Mouse (Mus musculus) neural tube, embryonic 13.5 days (tissue): ENCODE measurements around the gene Runx1. TPM values are rescaled to one million over a fixed set of nuclear protein-coding genes. Genes with fewer than 3 reads are reported as not detected.

Experiments
- ATAC-seq: fragments of 200-750 bp; cut with Nextera tagmentation; 2 replicates; pipeline ENCODE4 v1.8.0; 2017; ENCODE audit warnings: low read depth, mild to moderate bottlenecking, moderate TSS enrichment, moderate library complexity
- H3K27ac ChIP-seq: fragments of 300-500 bp; sonication (generic); replicated peaks from 2 replicates; pipeline ENCODE4 v1.5.1; 2015; ENCODE audit warnings: moderate library complexity, mild to moderate bottlenecking, inconsistent platforms
- H3K27me3 ChIP-seq: fragments of 300-500 bp; sonication (generic); 2 replicates; pipeline ENCODE4 v1.6.1; 2015; ENCODE audit warnings: mild to moderate bottlenecking, inconsistent platforms
- H3K36me3 ChIP-seq: fragments of 300-500 bp; sonication (generic); 2 replicates; pipeline ENCODE4 v1.6.1; 2015; ENCODE audit warnings: mild to moderate bottlenecking, inconsistent platforms
- H3K4me1 ChIP-seq: fragments of 300-500 bp; sonication (generic); replicated peaks from 2 replicates; pipeline ENCODE4 v1.6.1; 2015; ENCODE audit warnings: inconsistent platforms
- H3K4me2 ChIP-seq: fragments of 300-500 bp; sonication (generic); 2 replicates; pipeline ENCODE4 v1.6.1; 2015; ENCODE audit warnings: inconsistent platforms, mild to moderate bottlenecking, moderate library complexity
- H3K4me3 ChIP-seq: fragments of 300-500 bp; sonication (generic); 2 replicates; pipeline ENCODE4 v1.5.1; 2015; ENCODE audit warnings: mild to moderate bottlenecking, inconsistent platforms
- H3K9ac ChIP-seq: fragments of 300-500 bp; sonication (generic); 2 replicates; pipeline ENCODE4 v1.6.1; 2015; ENCODE audit warnings: moderate library complexity, mild to moderate bottlenecking, inconsistent platforms
- H3K9me3 ChIP-seq: fragments of 300-500 bp; sonication (generic); 2 replicates; pipeline ENCODE4 v1.6.1; 2016; ENCODE audit warnings: inconsistent platforms
- WGBS: fragments of 180-500 bp; shearing (Covaris S2); methylation state at CpG from one replicate; pipeline ENCODE4 v1.1.7; 2015; 5-methylcytosine and 5-hydroxymethylcytosine counted together
- polyA plus RNA-seq: library from polyadenylated mRNA; unstranded; fragments of >200 nt; fragmentation: Nextera tagmentation; extraction: Ambion mirVana; gene quantifications from 2 replicates; pipeline ENCODE4 v1.2.1, GENCODE M21; 2015

Gene Runx1
- polyA plus RNA-seq, 1 experiment from 2014 or later = 10.3 TPM

DNA sequence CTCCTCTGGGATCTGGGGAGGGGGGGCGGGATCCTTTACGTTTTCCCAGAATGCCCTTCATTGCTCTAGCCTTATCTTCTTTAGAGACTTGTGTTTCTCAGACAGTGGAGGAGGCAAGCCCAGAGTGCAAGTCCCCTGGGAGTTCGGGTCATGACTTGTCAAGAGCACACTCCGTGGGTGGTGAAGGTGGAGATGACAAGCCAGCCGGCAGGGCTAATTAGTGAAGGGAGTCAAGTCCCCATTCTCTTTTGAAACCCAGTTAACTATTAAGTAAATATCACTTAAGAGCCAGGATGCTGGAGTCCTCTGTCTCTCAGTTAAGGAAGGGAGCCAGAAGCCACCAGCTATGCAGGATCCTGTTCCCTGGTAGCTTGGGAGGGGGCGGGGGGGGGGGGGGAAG is 194.3 kb downstream of the Runx1 start:
- no peaks in the 10 kb centered on the region for H3K9me3 ChIP-seq
- 27% methylated on average over 6 of the region's 6 CpGs for WGBS
- peaks cover 14% of the 10 kb centered on the region for H3K4me1 ChIP-seq
- H3K9ac ChIP-seq = no peak overlapping the region
- no peak for ATAC-seq
- no peak overlapping the region for H3K27ac ChIP-seq
- H3K4me3 ChIP-seq = no peak overlapping the region
- H3K4me2 ChIP-seq = no peak overlapping the region
- no peaks in the 10 kb centered on the region for H3K36me3 ChIP-seq
- H3K27me3 ChIP-seq = no peaks in the 10 kb centered on the region; the same call in 1 of the 2 replicates

DNA sequence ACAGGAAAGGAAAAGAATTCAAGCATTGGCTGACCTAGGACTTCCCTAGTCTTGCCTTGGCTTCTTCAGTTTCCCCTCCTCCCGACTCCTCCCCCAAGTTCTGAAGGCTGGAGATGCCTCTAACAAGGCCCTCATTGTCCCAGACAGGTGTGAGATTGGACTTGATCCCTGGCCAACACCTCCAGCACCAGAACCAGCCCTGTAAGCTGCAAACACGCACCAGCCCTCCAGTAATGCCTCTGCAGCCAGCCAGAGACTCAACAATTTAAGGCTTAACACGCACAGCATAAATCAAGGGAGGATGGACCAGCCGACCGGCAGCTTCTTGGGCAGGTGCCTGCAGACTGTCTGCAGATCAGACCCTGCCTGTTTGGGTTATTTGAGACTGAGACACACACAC is 195.0 kb downstream of the Runx1 start:
- 66% methylated on average over 5 of the region's 5 CpGs for whole genome bisulfite sequencing

DNA sequence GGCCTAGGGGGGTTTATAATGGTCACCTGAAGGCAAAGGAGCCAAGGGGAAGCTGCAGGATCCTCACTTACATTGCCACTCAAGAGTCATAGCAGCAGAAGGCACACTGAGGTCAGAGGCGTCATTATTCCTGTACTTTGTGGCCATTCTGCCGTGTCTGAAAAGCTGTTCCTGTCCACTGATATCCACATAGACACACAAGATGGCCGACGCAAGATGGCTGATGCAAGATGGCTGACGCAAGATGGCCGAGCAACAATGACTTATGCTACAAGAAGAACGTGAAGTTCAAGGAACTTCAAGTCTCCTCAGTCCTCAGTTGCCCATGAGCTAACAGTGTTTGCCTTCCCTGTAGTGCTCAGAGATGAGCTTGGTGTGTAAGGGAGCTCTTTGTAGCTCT is 196.1 kb downstream of the Runx1 start:
- Histone ChIP-seq H3K9me3 (no peaks in the 10 kb centered on the region), H3K36me3 (no peaks in the 10 kb centered on the region), H3K9ac (no peak overlapping the region), H3K27me3 (no peaks in the 10 kb centered on the region; the same call in 1 of the 2 replicates), H3K4me2 (no peak overlapping the region), H3K4me1 (peaks cover 14% of the 10 kb centered on the region), H3K27ac (no peak overlapping the region), H3K4me3 (no peak overlapping the region)
- 97% methylated on average over 7 of the region's 7 CpGs for WGBS
- no peak for ATAC-seq

More for the DNA sequence above, 195.0 kb downstream of the Runx1 start:
- Histone ChIP-seq H3K27me3 (no peaks in the 10 kb centered on the region; the same call in 1 of the 2 replicates), H3K4me3 (no peak overlapping the region), H3K36me3 (no peaks in the 10 kb centered on the region), H3K4me1 (peaks cover 14% of the 10 kb centered on the region), H3K27ac (no peak overlapping the region), H3K9ac (no peak overlapping the region), H3K4me2 (no peak overlapping the region), H3K9me3 (no peaks in the 10 kb centered on the region)
- ATAC-seq = no peak

DNA sequence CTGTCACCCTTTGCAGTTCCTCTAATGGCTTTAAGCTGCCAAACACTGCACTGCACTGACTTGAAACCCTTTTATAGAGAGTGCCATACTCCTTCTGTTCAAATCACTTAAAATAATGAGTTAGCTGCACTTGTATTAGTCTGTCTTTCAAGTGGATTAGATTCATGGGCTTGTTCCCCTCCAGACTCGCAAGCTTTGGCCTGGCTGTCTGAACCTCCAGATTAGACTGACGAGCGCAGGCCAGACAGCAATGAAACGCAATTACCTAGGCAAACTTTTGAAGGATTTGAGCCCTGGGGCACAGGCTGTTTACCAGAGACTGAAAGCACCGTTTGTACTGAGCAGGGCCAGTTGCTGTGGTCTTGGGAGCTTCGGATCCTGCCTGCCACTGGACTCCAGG is 198.7 kb downstream of the Runx1 start:
- H3K4me1 ChIP-seq = peaks cover 14% of the 10 kb centered on the region
- H3K27ac ChIP-seq = no peak overlapping the region
- no peaks in the 10 kb centered on the region; the same call in 1 of the 2 replicates for H3K27me3 ChIP-seq
- H3K36me3 ChIP-seq = no peaks in the 10 kb centered on the region
- no peak overlapping the region for H3K4me3 ChIP-seq
- ATAC-seq = no peak
- no peaks in the 10 kb centered on the region for H3K9me3 ChIP-seq
- H3K9ac ChIP-seq = no peak overlapping the region
- no peak overlapping the region for H3K4me2 ChIP-seq
- 41% methylated on average over 6 of the region's 6 CpGs for WGBS

GRCm38 (mm10) chr16:92623953-92624352 is 202.0 kb downstream of the Runx1 start:
- no peaks in the 10 kb centered on the region for H3K9me3 ChIP-seq
- H3K27me3 ChIP-seq = no peaks in the 10 kb centered on the region; the same call in 1 of the 2 replicates
- H3K27ac ChIP-seq = no peak overlapping the region
- peaks cover 6% of the 10 kb centered on the region; the same call in 1 of the 2 replicates for H3K4me1 ChIP-seq
- no peak overlapping the region for H3K4me3 ChIP-seq
- H3K4me2 ChIP-seq = no peak overlapping the region
- ATAC-seq = no peak
- 80% methylated on average over 11 of the region's 11 CpGs for WGBS
- H3K9ac ChIP-seq = no peak overlapping the region
- H3K36me3 ChIP-seq = no peaks in the 10 kb centered on the region

- H3K36me3 ChIP-seq = no peaks in the 10 kb centered on the region
- H3K4me2 ChIP-seq = no peak overlapping the region
- H3K9ac ChIP-seq = no peak overlapping the region
- no peak overlapping the region for H3K4me3 ChIP-seq
- H3K4me1 ChIP-seq = no peaks in the 10 kb centered on the region
- H3K27me3 ChIP-seq = no peaks in the 10 kb centered on the region
- H3K27ac ChIP-seq = no peak overlapping the region
- WGBS = 69% methylated on average over 8 of the region's 8 CpGs
- no peak for ATAC-seq
- 0 out of 2 replicates have a peak, but pooled peaks cover 10% of the 10 kb centered on the region for H3K9me3 ChIP-seq
These were observed 204.1 kb downstream of the Runx1 start for GRCm38 (mm10) chr16:92621859-92622258.

DNA sequence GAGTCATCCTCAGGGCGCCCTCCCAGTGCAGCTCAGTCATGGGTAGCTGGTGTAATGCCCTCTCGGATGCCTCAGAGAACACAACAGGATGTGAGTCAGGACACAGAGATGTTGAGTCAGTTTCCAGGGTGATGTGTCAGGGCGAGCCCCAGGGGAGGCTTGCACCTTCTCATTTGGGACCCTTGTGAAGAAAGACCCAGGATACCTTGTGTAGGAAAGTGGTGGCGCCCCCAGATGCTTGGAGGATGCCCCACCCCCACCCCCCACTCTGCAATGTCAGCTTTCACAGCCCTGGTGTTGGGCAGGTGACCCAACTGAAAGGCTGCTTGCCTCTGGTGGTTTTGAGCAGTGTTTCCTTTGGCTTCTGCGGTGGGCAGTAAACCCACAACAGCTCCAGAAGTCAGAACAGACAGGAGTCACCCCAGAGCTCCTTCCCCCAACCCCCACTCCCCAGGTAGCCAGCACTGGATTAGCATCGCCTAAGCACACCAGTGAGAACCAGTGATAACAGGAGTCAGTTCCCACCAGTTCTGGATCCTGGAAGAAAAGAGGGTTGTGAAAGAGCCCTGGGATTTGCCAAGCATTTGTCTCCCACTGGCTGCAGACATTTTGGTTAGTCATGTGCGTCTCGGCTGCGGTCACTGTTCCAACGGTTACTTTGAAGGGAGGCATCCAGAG is 205.0 kb downstream of the Runx1 start:
- Histone ChIP-seq H3K9ac (no peak overlapping the region), H3K4me3 (no peak overlapping the region), H3K27ac (no peak overlapping the region), H3K4me1 (no peaks in the 10 kb centered on the region), H3K36me3 (no peaks in the 10 kb centered on the region), H3K27me3 (no peaks in the 10 kb centered on the region), H3K4me2 (no peak overlapping the region), H3K9me3 (0 out of 2 replicates have a peak, but pooled peaks cover 10% of the 10 kb centered on the region)
- 73% methylated on average over 10 of the region's 10 CpGs for WGBS
- no peak for ATAC-seq

- Histone ChIP-seq H3K27me3 (no peaks in the 10 kb centered on the region), H3K4me1 (no peaks in the 10 kb centered on the region), H3K9ac (no peak overlapping the region), H3K9me3 (0 out of 2 replicates have a peak, but pooled peaks cover 10% of the 10 kb centered on the region), H3K27ac (no peak overlapping the region), H3K4me2 (no peak overlapping the region), H3K4me3 (no peak overlapping the region), H3K36me3 (no peaks in the 10 kb centered on the region)
- no peak for ATAC-seq
- WGBS = 96% methylated on average over 2 of the region's 2 CpGs
These were observed 209.1 kb downstream of the Runx1 start for GRCm38 (mm10) chr16:92616839-92617238.

DNA sequence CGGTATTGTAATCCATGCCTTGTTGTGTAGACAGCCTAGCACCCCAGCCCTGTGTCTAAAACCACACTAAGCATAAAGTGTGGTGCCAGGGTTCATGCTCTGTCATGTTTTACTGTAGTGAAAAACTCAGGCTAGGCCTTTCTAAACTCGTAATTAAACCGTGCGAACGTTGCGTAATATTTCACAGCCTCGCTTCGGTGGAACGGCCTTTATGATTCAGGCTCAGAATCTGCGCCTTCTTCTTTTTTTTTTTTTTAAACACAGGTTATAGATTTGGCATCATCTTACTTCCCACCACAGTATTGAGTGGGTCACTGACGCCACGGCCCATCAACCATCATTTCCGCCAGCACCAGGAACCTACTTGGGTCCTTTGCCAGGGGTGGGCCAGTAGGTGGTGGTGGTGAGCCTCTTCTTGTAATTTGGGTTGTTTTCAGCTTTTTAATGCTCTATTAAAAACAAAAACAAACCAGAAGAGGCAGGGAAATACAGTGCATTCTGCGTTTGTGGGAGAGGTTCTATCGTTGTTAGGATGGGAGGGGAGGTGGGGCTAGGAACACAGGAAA is 210.6 kb downstream of the Runx1 start:
- Histone ChIP-seq H3K27me3 (no peaks in the 10 kb centered on the region), H3K9me3 (0 out of 2 replicates have a peak, but pooled peaks cover 10% of the 10 kb centered on the region), H3K4me3 (no peak overlapping the region), H3K36me3 (no peaks in the 10 kb centered on the region), H3K9ac (no peak overlapping the region), H3K4me1 (peaks cover 7% of the 10 kb centered on the region; the same call in 1 of the 2 replicates), H3K4me2 (no peak overlapping the region), H3K27ac (no peak overlapping the region)
- no peak for ATAC-seq
- WGBS = 94% methylated on average over 15 of the region's 15 CpGs

DNA sequence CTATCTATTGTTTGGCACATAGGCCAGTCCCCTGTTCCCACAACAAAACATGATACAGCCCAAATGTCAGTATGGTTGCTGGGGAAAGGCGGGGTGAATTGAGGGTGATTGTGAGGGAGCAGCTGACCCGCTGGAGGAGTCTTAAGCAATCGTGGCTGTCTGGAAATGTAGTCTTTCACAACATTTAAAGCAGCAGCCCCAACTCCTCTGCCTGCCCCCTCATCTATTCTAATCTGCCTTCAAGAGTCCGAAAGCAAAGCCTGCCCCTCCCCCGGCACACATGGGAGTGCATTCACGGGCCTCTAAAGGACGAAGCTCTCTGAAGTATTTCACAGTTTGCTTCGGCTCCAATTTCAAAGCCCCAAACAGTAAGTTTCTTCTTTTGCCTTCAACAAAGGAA is 213.4 kb downstream of the Runx1 start:
- 30% methylated on average over 8 of the region's 8 CpGs for WGBS
- ATAC-seq = no peak
- Histone ChIP-seq H3K27ac (no peak overlapping the region), H3K36me3 (no peaks in the 10 kb centered on the region), H3K4me1 (peaks cover 25% of the 10 kb centered on the region), H3K9ac (no peak overlapping the region), H3K4me2 (no peak overlapping the region), H3K27me3 (0 out of 2 replicates have a peak, but pooled peaks cover 8% of the 10 kb centered on the region), H3K9me3 (0 out of 2 replicates have a peak, but pooled peaks cover 5% of the 10 kb centered on the region), H3K4me3 (no peak overlapping the region)

GRCm38 (mm10) chr16:92611641-92612149 is 214.3 kb downstream of the Runx1 start:
- H3K9me3 ChIP-seq = no peaks in the 10 kb centered on the region
- H3K36me3 ChIP-seq = no peaks in the 10 kb centered on the region
- no peak overlapping the region for H3K9ac ChIP-seq
- no peak overlapping the region for H3K4me2 ChIP-seq
- no peak overlapping the region for H3K27ac ChIP-seq
- 67% methylated on average over 12 of the region's 12 CpGs for WGBS
- ATAC-seq = no peak
- peaks cover 17% of the 10 kb centered on the region; the same call in 1 of the 2 replicates for H3K27me3 ChIP-seq
- peaks cover 25% of the 10 kb centered on the region for H3K4me1 ChIP-seq
- no peak overlapping the region for H3K4me3 ChIP-seq

GRCm38 (mm10) chr16:92610464-92610863 is 215.5 kb downstream of the Runx1 start:
- peak overlapping the region; percentile 31; the same call in 1 of the 2 replicates for H3K9ac ChIP-seq
- no peak overlapping the region for H3K4me2 ChIP-seq
- H3K9me3 ChIP-seq = no peaks in the 10 kb centered on the region
- H3K36me3 ChIP-seq = no peaks in the 10 kb centered on the region
- no peak overlapping the region for H3K27ac ChIP-seq
- H3K27me3 ChIP-seq = peaks cover 27% of the 10 kb centered on the region
- H3K4me1 ChIP-seq = peaks cover 25% of the 10 kb centered on the region
- no peak for ATAC-seq
- no peak overlapping the region for H3K4me3 ChIP-seq
- 56% methylated on average over 8 of the region's 8 CpGs for WGBS
